Mouse (Mus musculus): ENCODE measurements around the gene Hnrnpk. TPM values are rescaled to one million over a fixed set of nuclear protein-coding genes. Genes with fewer than 3 reads are reported as not detected.
A peak's percentile ranks its signal among the peaks of the same experiment; 100 is the strongest.
"Not testable (repeated sequence)": the region's sequence is repeated elsewhere in the genome, so short reads cannot be mapped to it uniquely, and the experiment has no call there.

Gene Hnrnpk
- polyA plus RNA-seq, 1 experiment from 2014 or later: 1,284 TPM

DNA sequence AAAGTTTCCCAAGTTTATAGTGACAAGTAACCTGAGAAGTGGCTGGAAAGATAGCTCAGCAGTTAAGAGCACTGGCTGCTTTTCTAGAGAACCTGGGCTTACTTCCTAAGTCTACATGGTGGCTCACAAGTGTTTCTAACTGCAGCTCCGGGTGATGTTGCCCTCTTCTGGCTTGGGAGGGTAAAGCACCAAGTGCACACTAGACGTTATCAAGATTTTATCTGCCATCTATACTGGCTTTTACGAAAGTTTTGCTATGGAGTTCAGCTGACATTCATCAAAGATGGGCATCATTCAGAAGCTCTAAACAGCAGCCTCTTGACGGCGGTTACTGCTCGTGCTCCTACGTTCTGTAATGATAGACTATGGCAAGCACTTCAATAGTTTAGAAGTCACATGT lies 15.2 kb downstream of the Hnrnpk start:
- H3K9ac ChIP-seq: no peak overlapping the region
- ATAC-seq (ENCODE audit: insufficient read depth, low FRiP score, low read depth): no peak; the same call in 1 of the 2 replicates
- no peaks in the 10 kb centered on the region for H3K27me3 ChIP-seq (replicated peaks)
- no peak overlapping the region for H3K4me3 ChIP-seq (replicated peaks)
- no peak overlapping the region for H3K27ac ChIP-seq
- H3K4me2 ChIP-seq: no peak overlapping the region
- 0 out of 2 replicates have a peak, but pooled peaks cover 3% of the 10 kb centered on the region for H3K4me1 ChIP-seq
- WGBS: 11% methylated on average over 7 of the region's 7 CpGs
- H3K36me3 ChIP-seq: peaks cover 11% of the 10 kb centered on the region
- no peaks in the 10 kb centered on the region for H3K9me3 ChIP-seq

DNA sequence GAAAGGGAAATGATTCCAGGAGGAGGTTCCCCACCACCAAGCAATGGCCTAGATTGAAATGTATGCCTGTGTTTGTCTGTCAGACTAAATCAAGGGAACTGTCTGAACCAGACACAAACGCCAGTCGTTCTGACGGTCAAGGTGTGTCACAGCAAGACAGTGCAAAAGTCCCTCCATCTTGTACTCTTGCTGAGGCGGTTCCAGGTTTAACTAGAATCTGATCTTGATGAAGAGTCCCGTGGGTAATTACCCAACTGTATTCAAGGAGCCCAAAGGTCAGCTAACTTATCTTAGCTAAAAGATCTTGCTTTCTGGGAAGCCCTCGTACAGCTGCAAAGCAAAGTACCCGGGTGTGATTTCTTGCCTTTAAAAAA lies 17.6 kb downstream of the Hnrnpk start:
- ATAC-seq (ENCODE audit: insufficient read depth, low FRiP score, low read depth): no peak
- Histone ChIP-seq H3K4me3 (replicated peaks) (peak overlapping the region; percentile 72), H3K4me1 (0 out of 2 replicates have a peak, but pooled peaks cover 3% of the 10 kb centered on the region), H3K27me3 (replicated peaks) (no peaks in the 10 kb centered on the region), H3K36me3 (peaks cover 20% of the 10 kb centered on the region), H3K9me3 (peaks cover 6% of the 10 kb centered on the region; the same call in 1 of the 2 replicates), H3K27ac (no peak overlapping the region), H3K9ac (0 out of 2 replicates have a peak overlapping the region, but pooled peaks have one; percentile 63), H3K4me2 (peak overlapping the region; percentile 93)
- WGBS: 80% methylated on average over 7 of the region's 7 CpGs

GRCm38 (mm10) chr13:58384779-58385546 lies 18.2 kb downstream of the Hnrnpk start, which contains the start of gene 2210016F16Rik:
Gene 2210016F16Rik, minus strand, starts transcription at chr13:58385225.
- peak within 1 kb of the TSS; percentile 72 for H3K4me3 ChIP-seq (replicated peaks)
- no peak within 1 kb of the TSS for H3K27ac ChIP-seq
- 2% methylated on average over 80 of the region's 80 CpGs for WGBS

DNA sequence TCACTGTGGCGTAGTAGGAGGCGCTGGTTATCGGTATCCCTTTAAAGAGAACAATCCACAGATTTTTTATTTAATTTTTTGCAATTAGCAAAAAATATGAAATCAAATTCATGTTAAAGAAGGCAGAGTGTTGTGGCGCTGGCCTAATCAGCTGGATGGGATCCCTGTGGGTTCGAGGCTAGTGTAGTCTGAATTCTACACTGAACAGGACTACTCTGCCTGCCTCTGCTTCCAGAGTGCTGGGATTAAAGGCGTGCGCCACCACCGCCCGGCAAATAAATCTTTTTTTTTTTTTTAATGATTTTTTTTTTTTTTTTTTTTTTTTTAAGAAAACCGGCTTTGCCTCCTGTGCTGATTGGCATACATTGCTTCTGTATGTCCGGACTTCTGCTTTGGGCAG lies 18.8 kb downstream of the Hnrnpk start:
- Histone ChIP-seq H3K4me3 (replicated peaks) (peak overlapping the region; percentile 72), H3K27me3 (replicated peaks) (no peaks in the 10 kb centered on the region), H3K9me3 (peaks cover 6% of the 10 kb centered on the region; the same call in 1 of the 2 replicates), H3K36me3 (peaks cover 25% of the 10 kb centered on the region), H3K4me1 (0 out of 2 replicates have a peak, but pooled peaks cover 3% of the 10 kb centered on the region), H3K9ac (peak overlapping the region; percentile 63), H3K4me2 (peak overlapping the region; percentile 93), H3K27ac (no peak overlapping the region)
- WGBS: 37% methylated on average over 11 of the region's 11 CpGs
- ATAC-seq (ENCODE audit: insufficient read depth, low FRiP score, low read depth): no peak

More at GRCm38 (mm10) chr13:58384779-58385546, 18.2 kb downstream of the Hnrnpk start, which contains the start of gene 2210016F16Rik:
- peak within 1 kb of the TSS; percentile 63 for H3K9ac ChIP-seq
- H3K9me3 ChIP-seq: peaks cover 6% of the 10 kb centered on the region; the same call in 1 of the 2 replicates
- H3K4me1 ChIP-seq: 0 out of 2 replicates have a peak, but pooled peaks cover 3% of the 10 kb centered on the region
- H3K36me3 ChIP-seq: peaks cover 25% of the 10 kb centered on the region
- ATAC-seq (ENCODE audit: insufficient read depth, low FRiP score, low read depth): peak; percentile 67
- H3K27me3 ChIP-seq (replicated peaks): no peaks in the 10 kb centered on the region
- H3K4me2 ChIP-seq: peak within 1 kb of the TSS; percentile 93

- Histone ChIP-seq H3K4me3 (replicated peaks) (no peak overlapping the region), H3K9ac (no peak overlapping the region), H3K27ac (no peak overlapping the region), H3K4me2 (no peak overlapping the region), H3K4me1 (no peaks in the 10 kb centered on the region), H3K27me3 (replicated peaks) (no peaks in the 10 kb centered on the region), H3K36me3 (no peaks in the 10 kb centered on the region), H3K9me3 (no peaks in the 10 kb centered on the region)
- no peak for ATAC-seq (ENCODE audit: insufficient read depth, low FRiP score, low read depth)
- 80% methylated on average over 2 of the region's 2 CpGs for WGBS
Measured at GRCm38 (mm10) chr13:58373153-58373470, 30.0 kb downstream of the Hnrnpk start.

GRCm38 (mm10) chr13:58372278-58373152 lies 30.6 kb downstream of the Hnrnpk start:
- no peaks in the 10 kb centered on the region for H3K27me3 ChIP-seq (replicated peaks)
- ATAC-seq (ENCODE audit: insufficient read depth, low FRiP score, low read depth): peak; percentile 53; the same call in 1 of the 2 replicates
- no peaks in the 10 kb centered on the region for H3K36me3 ChIP-seq
- no peak overlapping the region for H3K9ac ChIP-seq
- WGBS: 69% methylated on average over 5 of the region's 5 CpGs
- no peaks in the 10 kb centered on the region for H3K4me1 ChIP-seq
- no peaks in the 10 kb centered on the region for H3K9me3 ChIP-seq
- H3K4me3 ChIP-seq (replicated peaks): no peak overlapping the region
- H3K4me2 ChIP-seq: no peak overlapping the region
- H3K27ac ChIP-seq: no peak overlapping the region

- H3K4me1 ChIP-seq: no peaks in the 10 kb centered on the region
- no peak overlapping the region for H3K4me2 ChIP-seq
- no peak overlapping the region for H3K27ac ChIP-seq
- no peak for ATAC-seq (ENCODE audit: insufficient read depth, low FRiP score, low read depth)
- H3K27me3 ChIP-seq (replicated peaks): no peaks in the 10 kb centered on the region
- no peaks in the 10 kb centered on the region for H3K9me3 ChIP-seq
- WGBS: 59% methylated on average over 4 of the region's 4 CpGs
- no peak overlapping the region for H3K9ac ChIP-seq
- no peaks in the 10 kb centered on the region for H3K36me3 ChIP-seq
- no peak overlapping the region for H3K4me3 ChIP-seq (replicated peaks)
Measured at GRCm38 (mm10) chr13:58368835-58369234, 34.3 kb downstream of the Hnrnpk start.

- 65% methylated on average over 1 of the region's 1 CpGs for WGBS
- ATAC-seq (ENCODE audit: insufficient read depth, low FRiP score, low read depth): no peak
- H3K4me2 ChIP-seq: no peak overlapping the region
Measured at GRCm38 (mm10) chr13:58367641-58368040, 35.5 kb downstream of the Hnrnpk start.

DNA sequence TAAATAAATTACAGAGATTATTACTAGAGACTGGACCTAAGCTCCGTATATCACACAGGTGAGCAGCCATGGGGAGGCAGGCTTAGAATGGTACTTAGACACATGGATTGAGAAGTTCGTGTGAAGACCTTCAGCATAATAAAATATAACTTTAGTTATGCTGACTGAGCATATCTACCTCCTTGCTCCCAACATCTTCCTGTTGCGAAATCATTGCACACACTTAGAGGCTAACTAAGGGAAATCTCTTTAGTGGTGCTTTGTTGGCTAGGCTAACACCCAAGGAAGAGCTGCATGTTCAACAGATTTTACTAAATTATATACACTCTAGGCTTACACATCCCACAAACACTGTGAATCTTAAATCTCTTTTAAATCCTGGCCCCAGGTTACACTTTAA lies 36.8 kb downstream of the Hnrnpk start:
- Histone ChIP-seq H3K4me2 (no peak overlapping the region), H3K36me3 (no peaks in the 10 kb centered on the region), H3K4me1 (no peaks in the 10 kb centered on the region), H3K9ac (no peak overlapping the region), H3K4me3 (replicated peaks) (no peak overlapping the region), H3K27me3 (replicated peaks) (no peaks in the 10 kb centered on the region), H3K9me3 (no peaks in the 10 kb centered on the region), H3K27ac (no peak overlapping the region)
- WGBS: 85% methylated on average over 3 of the region's 3 CpGs
- no peak for ATAC-seq (ENCODE audit: insufficient read depth, low FRiP score, low read depth)

More at GRCm38 (mm10) chr13:58367641-58368040, 35.5 kb downstream of the Hnrnpk start:
- Histone ChIP-seq H3K9me3 (no peaks in the 10 kb centered on the region), H3K27me3 (replicated peaks) (no peaks in the 10 kb centered on the region), H3K4me3 (replicated peaks) (no peak overlapping the region), H3K36me3 (no peaks in the 10 kb centered on the region), H3K4me1 (no peaks in the 10 kb centered on the region), H3K9ac (no peak overlapping the region), H3K27ac (no peak overlapping the region)

DNA sequence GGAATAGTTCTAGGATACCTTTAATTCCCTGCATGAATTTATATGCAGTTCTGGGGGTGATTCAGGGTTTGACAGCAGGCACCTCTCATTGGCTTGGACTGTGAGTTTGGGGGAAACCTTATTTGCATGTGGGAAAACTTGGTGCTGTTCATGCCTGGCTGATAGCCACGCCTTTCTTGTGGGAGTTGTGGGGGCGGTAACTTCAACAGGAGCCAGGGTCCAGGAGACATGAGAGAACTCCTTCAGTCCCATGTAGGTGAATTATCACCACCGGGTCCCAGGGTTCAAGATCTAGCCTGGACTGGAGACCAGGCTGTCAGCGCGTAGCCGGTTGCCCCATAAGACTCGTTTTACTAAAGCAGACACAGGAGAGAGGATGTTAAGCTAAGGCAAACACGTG lies 38.0 kb downstream of the Hnrnpk start:
- not testable (repeated sequence) for H3K27ac ChIP-seq; ATAC-seq (ENCODE audit: insufficient read depth, low FRiP score, low read depth); H3K4me3 ChIP-seq (replicated peaks); H3K27me3 ChIP-seq (replicated peaks); H3K9ac ChIP-seq; H3K4me2 ChIP-seq; H3K9me3 ChIP-seq; H3K4me1 ChIP-seq; H3K36me3 ChIP-seq
- 82% methylated on average over 8 of the region's 8 CpGs for WGBS

DNA sequence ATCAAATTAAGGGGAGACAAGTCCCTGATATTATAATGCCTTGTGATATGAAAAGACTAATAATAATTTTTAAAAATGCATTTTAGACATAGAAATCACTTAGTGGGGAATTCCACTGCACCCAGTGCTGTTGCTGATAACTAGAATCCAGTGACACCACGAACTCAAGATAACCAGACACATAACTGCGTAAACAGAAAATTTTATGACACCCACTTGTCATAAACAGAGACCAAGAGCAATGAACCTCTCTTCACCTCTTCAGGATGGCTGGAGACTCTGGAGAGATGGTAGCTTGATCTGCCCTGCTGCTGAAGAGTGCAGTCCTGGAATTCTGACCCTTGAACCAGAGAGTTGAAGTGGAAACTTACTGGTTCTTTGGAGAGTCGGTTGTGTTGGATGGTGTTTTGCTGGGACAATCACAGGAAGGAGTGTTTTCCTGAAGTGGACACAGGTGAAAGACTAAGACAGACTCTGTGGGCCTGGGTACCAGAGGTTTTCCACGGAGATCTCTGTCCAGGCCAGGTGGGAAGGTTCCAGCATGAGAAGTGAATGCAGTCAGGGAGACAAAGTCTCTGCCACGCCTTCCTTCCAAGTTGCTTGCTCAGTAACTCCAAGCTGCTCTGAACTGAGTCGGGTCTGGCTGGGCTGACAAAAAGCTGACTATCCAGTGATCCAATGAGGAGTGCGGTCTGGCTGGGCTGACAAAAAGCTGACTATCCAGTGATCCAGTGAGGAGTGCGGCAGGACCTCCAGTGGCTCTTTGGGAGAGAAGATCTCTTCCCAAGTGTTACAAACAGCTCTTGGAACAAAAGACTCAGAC lies 38.6 kb downstream of the Hnrnpk start:
- Histone ChIP-seq H3K4me3 (replicated peaks) (no peak overlapping the region), H3K9ac (no peak overlapping the region), H3K4me2 (no peak overlapping the region), H3K36me3 (no peaks in the 10 kb centered on the region), H3K9me3 (no peaks in the 10 kb centered on the region), H3K4me1 (no peaks in the 10 kb centered on the region), H3K27ac (no peak overlapping the region), H3K27me3 (replicated peaks) (no peaks in the 10 kb centered on the region)
- 68% methylated on average over 8 of the region's 8 CpGs for WGBS
- no peak for ATAC-seq (ENCODE audit: insufficient read depth, low FRiP score, low read depth)

Measured in stomach, embryonic 15.5 days (tissue).